Mouse (Mus musculus): ENCODE results near the gene Radil.

Radil gene

GRCm38 (mm10) chr5:142545014-142545795 is 5.7 kb downstream of the Radil start:
- in situ Hi-C loops (cut with MboI, MseI): loop anchor here (5.0 kb wide), 2 partner anchors 38 to 63 kb away; no protein-coding TSS in a partner anchor

- in situ Hi-C loops (cut with MboI, MseI): no loop called here
Measured at GRCm38 (mm10) chr5:142537286-142537685, 13.6 kb downstream of the Radil start.

GRCm38 (mm10) chr5:142535388-142535787 is 15.5 kb downstream of the Radil start:
- in situ Hi-C loops (cut with MboI, MseI): no loop called here

- in situ Hi-C loops (cut with MboI, MseI): no loop called here
Measured at GRCm38 (mm10) chr5:142529915-142530314, 21.0 kb downstream of the Radil start, which contains the start of gene Papolb. Gene Papolb (minus strand): TSS chr5:142530076.

GRCm38 (mm10) chr5:142524711-142525464 is 26.0 kb downstream of the Radil start:
- in situ Hi-C loops (cut with MboI, MseI): no loop called here

- in situ Hi-C loops (cut with MboI, MseI): no loop called here
Measured at GRCm38 (mm10) chr5:142521195-142521866, 29.6 kb downstream of the Radil start.

GRCm38 (mm10) chr5:142520360-142520759 is 30.5 kb downstream of the Radil start:
- in situ Hi-C loops (cut with MboI, MseI): no loop called here

- in situ Hi-C loops (cut with MboI, MseI): no loop called here
Measured at GRCm38 (mm10) chr5:142518973-142519372, 31.9 kb downstream of the Radil start.

- in situ Hi-C loops (cut with MboI, MseI): no loop called here
Measured at GRCm38 (mm10) chr5:142512112-142512511, 38.8 kb downstream of the Radil start.

- in situ Hi-C loops (cut with MboI, MseI): no loop called here
Measured at GRCm38 (mm10) chr5:142510061-142510414, 40.9 kb downstream of the Radil start.

GRCm38 (mm10) chr5:142509141-142510060 is 41.5 kb downstream of the Radil start:
- in situ Hi-C loops (cut with MboI, MseI): loop anchor here (5.0 kb wide), 1 partner anchor 38 kb away; no protein-coding TSS in a partner anchor

GRCm38 (mm10) chr5:142505695-142506423 is 45.0 kb downstream of the Radil start:
- in situ Hi-C loops (cut with MboI, MseI): loop anchor here (5.0 kb wide), 1 partner anchor 41 kb away; no protein-coding TSS in a partner anchor

- in situ Hi-C loops (cut with MboI, MseI): no loop called here
Measured at GRCm38 (mm10) chr5:142504175-142504574, 46.7 kb downstream of the Radil start.

- in situ Hi-C loops (cut with MboI, MseI): no loop called here
Measured at GRCm38 (mm10) chr5:142502414-142502813, 48.5 kb downstream of the Radil start.

GRCm38 (mm10) chr5:142500918-142501317 is 50.0 kb downstream of the Radil start:
- in situ Hi-C loops (cut with MboI, MseI): no loop called here

- in situ Hi-C loops (cut with MboI, MseI): no loop called here
Measured at GRCm38 (mm10) chr5:142498964-142499363, 51.9 kb downstream of the Radil start.

GRCm38 (mm10) chr5:142495321-142496096 is 55.4 kb downstream of the Radil start:
- in situ Hi-C loops (cut with MboI, MseI): no loop called here

- in situ Hi-C loops (cut with MboI, MseI): no loop called here
Measured at GRCm38 (mm10) chr5:142493307-142493706, 57.6 kb downstream of the Radil start.

GRCm38 (mm10) chr5:142489955-142490707 is 60.8 kb downstream of the Radil start:
- in situ Hi-C loops (cut with MboI, MseI): no loop called here
